Mouse (Mus musculus): ENCODE measurements around the gene Rrp36.

The Rrp36 gene

GRCm38 (mm10) chr17:46673850-46674529 lies at the start of gene Rrp36:
TSS of gene Rrp36 (minus strand) at chr17:46674352.
- peak; percentile 88 for DNase-seq

GRCm38 (mm10) chr17:46721077-46721476 lies 46.9 kb upstream of the Rrp36 start:
- no peak for DNase-seq

- DNase-seq, result no peak
Measured at GRCm38 (mm10) chr17:46714756-46715481, 40.8 kb upstream of the Rrp36 start.

- DNase-seq, result no peak
Measured at GRCm38 (mm10) chr17:46713849-46714248, 39.7 kb upstream of the Rrp36 start.

- DNase-seq, result no peak
Measured at GRCm38 (mm10) chr17:46712442-46712841, 38.3 kb upstream of the Rrp36 start.

- peak; percentile 50 for DNase-seq
Measured at GRCm38 (mm10) chr17:46711612-46712271, 37.6 kb upstream of the Rrp36 start.

GRCm38 (mm10) chr17:46710959-46711597 lies 36.9 kb upstream of the Rrp36 start, which contains the start of gene Pex6:
TSS of gene Pex6 (plus strand) at chr17:46711463.
- DNase-seq, result peak; percentile 95

- no peak for DNase-seq
Measured at GRCm38 (mm10) chr17:46706375-46707089, 32.4 kb upstream of the Rrp36 start.

GRCm38 (mm10) chr17:46704887-46705835 lies 31.0 kb upstream of the Rrp36 start, which contains the start of gene Ppp2r5d:
TSS of gene Ppp2r5d (minus strand) at chr17:46705111.
- DNase-seq, result peak; percentile 92

- no peak for DNase-seq
Measured at GRCm38 (mm10) chr17:46703971-46704886, 30.1 kb upstream of the Rrp36 start.

- DNase-seq, result no peak
Measured at GRCm38 (mm10) chr17:46702506-46702905, 28.4 kb upstream of the Rrp36 start.

- DNase-seq, result no peak
Measured at GRCm38 (mm10) chr17:46702100-46702499, 27.9 kb upstream of the Rrp36 start.

GRCm38 (mm10) chr17:46701489-46701888 lies 27.3 kb upstream of the Rrp36 start:
- DNase-seq, result no peak

GRCm38 (mm10) chr17:46699912-46700311 lies 25.8 kb upstream of the Rrp36 start:
- no peak for DNase-seq

- no peak for DNase-seq
Measured at GRCm38 (mm10) chr17:46699245-46699644, 25.1 kb upstream of the Rrp36 start.

GRCm38 (mm10) chr17:46698515-46698914 lies 24.4 kb upstream of the Rrp36 start:
- DNase-seq, result no peak

- no peak for DNase-seq
Measured at GRCm38 (mm10) chr17:46694517-46695063, 20.4 kb upstream of the Rrp36 start.

GRCm38 (mm10) chr17:46691390-46691789 lies 17.2 kb upstream of the Rrp36 start:
- no peak for DNase-seq

- DNase-seq, result no peak
Measured at GRCm38 (mm10) chr17:46690665-46691064, 16.5 kb upstream of the Rrp36 start.

- no peak for DNase-seq
Measured at GRCm38 (mm10) chr17:46685913-46686312, 11.8 kb upstream of the Rrp36 start.

All from right cerebral cortex, postnatal 14 days (tissue).